Mouse (Mus musculus) embryonic facial prominence, embryonic 12.5 days (tissue): ENCODE measurements around the gene Atad1. TPM values are rescaled to one million over a fixed set of nuclear protein-coding genes. Genes with fewer than 3 reads are reported as not detected.
"Not testable (repeated sequence)": the region's sequence is repeated elsewhere in the genome, so short reads cannot be mapped to it uniquely, and the experiment has no call there.

Experiments
- ATAC-seq: fragments of 200-750 bp; cut with Nextera tagmentation; 2 replicates; pipeline ENCODE4 v1.8.0; 2017; ENCODE audit not compliant: insufficient number of reproducible peaks, insufficient read depth, low FRiP score, low TSS enrichment
- H3K27ac ChIP-seq: fragments of 300-500 bp; sonication (generic); 2 replicates; pipeline ENCODE4 v1.5.1; 2016; ENCODE audit warnings: mild to moderate bottlenecking
- H3K27me3 ChIP-seq: fragments of 300-500 bp; sonication (generic); 2 replicates; pipeline ENCODE4 v1.6.1; 2016; ENCODE audit warnings: mild to moderate bottlenecking, moderate library complexity
- H3K36me3 ChIP-seq: fragments of 300-500 bp; sonication (generic); 2 replicates; pipeline ENCODE4 v1.6.1; 2016; ENCODE audit warnings: mild to moderate bottlenecking
- H3K4me1 ChIP-seq: fragments of 300-500 bp; sonication (generic); 2 replicates; pipeline ENCODE4 v1.6.1; 2016
- H3K4me2 ChIP-seq: fragments of 300-500 bp; sonication (generic); replicated peaks from 2 replicates; pipeline ENCODE4 v1.6.1; 2016; ENCODE audit warnings: mild to moderate bottlenecking, moderate library complexity
- H3K4me3 ChIP-seq: fragments of 300-500 bp; sonication (generic); 2 replicates; pipeline ENCODE4 v1.5.1; 2016; ENCODE audit warnings: mild to moderate bottlenecking
- H3K9ac ChIP-seq: fragments of 300-500 bp; sonication (generic); 2 replicates; pipeline ENCODE4 v1.6.1; 2016; ENCODE audit warnings: mild to moderate bottlenecking, moderate library complexity
- H3K9me3 ChIP-seq: fragments of 300-500 bp; sonication (generic); 2 replicates; pipeline ENCODE4 v1.6.1; 2016; ENCODE audit warnings: mild to moderate bottlenecking, moderate library complexity
- WGBS: fragments of 180-500 bp; shearing (Covaris S2); methylation state at CpG from one replicate; pipeline ENCODE4 v1.1.7; 2016; 5-methylcytosine and 5-hydroxymethylcytosine counted together
- polyA plus RNA-seq: library from polyadenylated mRNA; unstranded; fragments of >200 nt; fragmentation: Nextera tagmentation; extraction: Ambion mirVana; gene quantifications from 2 replicates; pipeline ENCODE4 v1.2.1, GENCODE M21; 2016

Gene Atad1
- 67.5 and 67.6 TPM in 2 replicates for polyA plus RNA-seq

GRCm38 (mm10) chr19:32739686-32740085 lies at the start of gene Atad1:
Gene Atad1, minus strand, starts transcription at chr19:32739786.
- no peak within 1 kb of the TSS for H3K4me2 ChIP-seq

GRCm38 (mm10) chr19:32788016-32788415 lies 48.4 kb upstream of the Atad1 start:
- H3K4me1 ChIP-seq = peaks cover 15% of the 10 kb centered on the region; the same call in 1 of the 2 replicates

More at GRCm38 (mm10) chr19:32739686-32740085, at the start of gene Atad1:
- no peaks in the 10 kb centered on the region for H3K4me1 ChIP-seq
- H3K9me3 ChIP-seq = no peaks in the 10 kb centered on the region
- H3K27ac ChIP-seq = no peak within 1 kb of the TSS
- no peak within 1 kb of the TSS for H3K9ac ChIP-seq
- no peak within 1 kb of the TSS for H3K4me3 ChIP-seq
- no peaks in the 10 kb centered on the region for H3K36me3 ChIP-seq
- ATAC-seq = no peak
- WGBS = 92% methylated on average over 4 of the region's 4 CpGs
- H3K27me3 ChIP-seq = no peaks in the 10 kb centered on the region; the same call in 1 of the 2 replicates

GRCm38 (mm10) chr19:32787388-32787787 lies 47.8 kb upstream of the Atad1 start:
- 36% methylated on average over 4 of the region's 4 CpGs for WGBS
- H3K4me2 ChIP-seq, ATAC-seq, H3K9me3 ChIP-seq, H3K27me3 ChIP-seq, H3K4me3 ChIP-seq, H3K36me3 ChIP-seq, H3K9ac ChIP-seq, H3K27ac ChIP-seq: not testable (repeated sequence)
- H3K4me1 ChIP-seq = peaks cover 12% of the 10 kb centered on the region; the same call in 1 of the 2 replicates

More at GRCm38 (mm10) chr19:32788016-32788415, 48.4 kb upstream of the Atad1 start:
- not testable (repeated sequence) for H3K36me3 ChIP-seq, H3K9me3 ChIP-seq, H3K27me3 ChIP-seq, ATAC-seq, H3K9ac ChIP-seq, H3K27ac ChIP-seq, H3K4me2 ChIP-seq, H3K4me3 ChIP-seq
- 87% methylated on average over 3 of the region's 3 CpGs for WGBS

- 68% methylated on average over 5 of the region's 5 CpGs for WGBS
- no peak for ATAC-seq
- Histone ChIP-seq H3K4me2 (no peak overlapping the region), H3K27me3 (no peaks in the 10 kb centered on the region), H3K9ac (no peak overlapping the region), H3K4me1 (peaks cover 3% of the 10 kb centered on the region; the same call in 1 of the 2 replicates), H3K36me3 (no peaks in the 10 kb centered on the region), H3K27ac (no peak overlapping the region), H3K9me3 (no peaks in the 10 kb centered on the region), H3K4me3 (no peak overlapping the region)
Measured at GRCm38 (mm10) chr19:32781305-32782071, 41.9 kb upstream of the Atad1 start.

GRCm38 (mm10) chr19:32779131-32779530 lies 39.5 kb upstream of the Atad1 start:
- Histone ChIP-seq H3K9ac (no peak overlapping the region), H3K27me3 (no peaks in the 10 kb centered on the region), H3K4me3 (no peak overlapping the region), H3K36me3 (no peaks in the 10 kb centered on the region), H3K9me3 (no peaks in the 10 kb centered on the region), H3K27ac (no peak overlapping the region), H3K4me1 (peaks cover 3% of the 10 kb centered on the region; the same call in 1 of the 2 replicates), H3K4me2 (no peak overlapping the region)
- WGBS = 71% methylated on average over 3 of the region's 3 CpGs
- no peak for ATAC-seq

- Histone ChIP-seq H3K4me3 (no peak overlapping the region), H3K4me1 (peaks cover 3% of the 10 kb centered on the region; the same call in 1 of the 2 replicates), H3K9me3 (no peaks in the 10 kb centered on the region), H3K36me3 (peaks cover 4% of the 10 kb centered on the region; the same call in 1 of the 2 replicates), H3K27me3 (no peaks in the 10 kb centered on the region), H3K27ac (no peak overlapping the region), H3K9ac (no peak overlapping the region), H3K4me2 (no peak overlapping the region)
- ATAC-seq = no peak
- 36% methylated on average over 2 of the region's 2 CpGs for WGBS
Measured at GRCm38 (mm10) chr19:32778411-32778810, 38.8 kb upstream of the Atad1 start.

GRCm38 (mm10) chr19:32762493-32762892 lies 22.9 kb upstream of the Atad1 start:
- H3K9ac ChIP-seq = no peak overlapping the region
- no peak for ATAC-seq
- no peaks in the 10 kb centered on the region for H3K9me3 ChIP-seq
- no peaks in the 10 kb centered on the region for H3K36me3 ChIP-seq
- H3K4me3 ChIP-seq = no peak overlapping the region
- H3K4me2 ChIP-seq = no peak overlapping the region
- H3K27ac ChIP-seq = no peak overlapping the region
- peaks cover 13% of the 10 kb centered on the region for H3K4me1 ChIP-seq
- WGBS = 86% methylated on average over 4 of the region's 4 CpGs
- no peaks in the 10 kb centered on the region for H3K27me3 ChIP-seq

- H3K4me2 ChIP-seq = peak overlapping the region; percentile 88; the same call in 1 of the 2 replicates
Measured at GRCm38 (mm10) chr19:32761162-32761561, 21.6 kb upstream of the Atad1 start.

GRCm38 (mm10) chr19:32760499-32760898 lies 20.9 kb upstream of the Atad1 start:
- H3K9me3 ChIP-seq = no peaks in the 10 kb centered on the region
- H3K36me3 ChIP-seq = no peaks in the 10 kb centered on the region
- 33% methylated on average over 6 of the region's 6 CpGs for whole genome bisulfite sequencing
- no peak for ATAC-seq
- no peak overlapping the region for H3K9ac ChIP-seq
- H3K4me1 ChIP-seq = peaks cover 13% of the 10 kb centered on the region
- peak overlapping the region; percentile 88 for H3K4me2 ChIP-seq
- H3K27me3 ChIP-seq = no peaks in the 10 kb centered on the region
- no peak overlapping the region for H3K27ac ChIP-seq
- H3K4me3 ChIP-seq = peak overlapping the region; percentile 25

More at GRCm38 (mm10) chr19:32761162-32761561, 21.6 kb upstream of the Atad1 start:
- WGBS = 55% methylated on average over 4 of the region's 4 CpGs
- Histone ChIP-seq H3K27me3 (no peaks in the 10 kb centered on the region), H3K9me3 (no peaks in the 10 kb centered on the region), H3K4me3 (no peak overlapping the region), H3K27ac (no peak overlapping the region), H3K4me1 (peaks cover 13% of the 10 kb centered on the region), H3K36me3 (no peaks in the 10 kb centered on the region), H3K9ac (no peak overlapping the region)
- ATAC-seq = no peak

GRCm38 (mm10) chr19:32759357-32760024 lies 19.9 kb upstream of the Atad1 start:
- Histone ChIP-seq H3K4me3 (peak overlapping the region; percentile 97), H3K27ac (no peak overlapping the region), H3K4me1 (peaks cover 13% of the 10 kb centered on the region), H3K27me3 (peaks cover 7% of the 10 kb centered on the region), H3K9me3 (no peaks in the 10 kb centered on the region), H3K4me2 (peak overlapping the region; percentile 88), H3K9ac (peak overlapping the region; percentile 99), H3K36me3 (no peaks in the 10 kb centered on the region)
- ATAC-seq = no peak
- WGBS = 5% methylated on average over 8 of the region's 8 CpGs

- H3K4me2 ChIP-seq = peak overlapping the region; percentile 88
- H3K9ac ChIP-seq = peak overlapping the region; percentile 99
- no peak for ATAC-seq
- H3K27ac ChIP-seq = no peak overlapping the region
- peak overlapping the region; percentile 97 for H3K4me3 ChIP-seq
- under 1% methylated on average over 11 of the region's 11 CpGs for WGBS
- H3K36me3 ChIP-seq = no peaks in the 10 kb centered on the region
- peaks cover 11% of the 10 kb centered on the region for H3K27me3 ChIP-seq
- no peaks in the 10 kb centered on the region for H3K9me3 ChIP-seq
- H3K4me1 ChIP-seq = peaks cover 13% of the 10 kb centered on the region
Measured at GRCm38 (mm10) chr19:32758793-32759161, 19.2 kb upstream of the Atad1 start.
